Mouse (Mus musculus): ENCODE results near the gene Srp14.

GRCm38 (mm10) chr2:118497890-118498289 lies 18.4 kb upstream of the Srp14 start:
- TF ChIP-seq CTCF (IDR thresholded peaks at IDR 0.05; ENCODE audit: control insufficient read depth, insufficient read depth, low read length) (no peak), POLR2A (IDR thresholded peaks at IDR 0.05; ENCODE audit: borderline replicate concordance, control insufficient read depth, low read depth, low read length) (no peak)
